Mouse (Mus musculus): ENCODE measurements around the gene Car11. TPM values are rescaled to one million over a fixed set of nuclear protein-coding genes. Genes with fewer than 3 reads are reported as not detected.

Car11 gene
- polyA plus RNA-seq, 1 experiment from 2014 or later = 5.1 TPM

DNA sequence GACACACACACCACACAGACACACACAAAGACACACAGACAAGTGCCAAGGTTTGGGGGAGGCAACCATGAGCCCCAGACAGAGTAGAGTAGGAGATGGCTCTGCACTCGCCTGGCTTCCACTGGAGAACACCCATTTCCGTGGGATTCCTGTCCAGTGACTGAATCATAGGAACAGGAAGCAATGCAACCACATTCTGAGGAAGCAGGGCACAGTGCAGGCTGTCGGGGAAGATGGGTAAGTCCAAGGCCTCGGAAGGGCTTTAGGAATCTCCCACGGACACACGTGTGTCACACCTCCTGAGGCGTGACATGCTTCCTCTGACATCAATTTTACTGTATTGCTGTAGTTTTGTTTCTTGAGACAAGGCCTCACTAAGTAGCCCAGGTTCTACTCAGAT, 48.5 kb downstream of the Car11 start:
- H3K4me3 ChIP-seq = no peak overlapping the region
- no peaks in the 10 kb centered on the region for H3K27me3 ChIP-seq
- no peak overlapping the region for H3K4me2 ChIP-seq
- no peak overlapping the region for H3K9ac ChIP-seq
- WGBS = 71% methylated on average over 7 of the region's 7 CpGs
- ATAC-seq (replicated peaks; ENCODE audit: insufficient number of reproducible peaks, insufficient read depth, low FRiP score, low read depth) = no peak
- H3K36me3 ChIP-seq = no peaks in the 10 kb centered on the region
- no peak overlapping the region for H3K27ac ChIP-seq
- H3K9me3 ChIP-seq (replicated peaks) = no peaks in the 10 kb centered on the region
- H3K4me1 ChIP-seq (replicated peaks) = peaks cover 17% of the 10 kb centered on the region

DNA sequence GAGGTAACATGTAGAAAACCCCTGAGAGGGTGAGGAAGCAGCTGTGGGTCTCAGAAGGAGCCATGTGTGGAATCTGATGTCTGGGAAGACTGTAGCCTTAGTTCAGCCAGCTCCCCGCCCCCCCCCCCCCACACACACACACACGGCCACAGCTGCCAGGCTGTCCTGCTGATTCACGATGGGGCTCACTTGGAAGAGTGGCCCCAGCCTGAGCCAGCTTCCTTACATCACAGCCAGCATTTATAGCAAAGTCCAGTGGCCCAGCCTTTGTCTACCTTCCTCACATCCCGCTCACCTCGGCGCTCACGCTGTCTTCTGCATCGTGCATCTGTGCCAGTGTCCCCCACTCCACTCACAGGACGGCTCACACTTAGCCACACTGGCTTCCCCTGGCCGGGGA, 49.8 kb downstream of the Car11 start:
- no peak overlapping the region for H3K4me2 ChIP-seq
- no peak overlapping the region for H3K4me3 ChIP-seq
- no peak overlapping the region for H3K27ac ChIP-seq
- H3K9me3 ChIP-seq (replicated peaks) = no peaks in the 10 kb centered on the region
- peaks cover 17% of the 10 kb centered on the region for H3K4me1 ChIP-seq (replicated peaks)
- 35% methylated on average over 10 of the region's 10 CpGs for WGBS
- ATAC-seq (replicated peaks; ENCODE audit: insufficient number of reproducible peaks, insufficient read depth, low FRiP score, low read depth) = no peak; the same call in 1 of the 2 replicates
- no peaks in the 10 kb centered on the region for H3K27me3 ChIP-seq
- H3K9ac ChIP-seq = no peak overlapping the region
- no peaks in the 10 kb centered on the region for H3K36me3 ChIP-seq

GRCm38 (mm10) chr7:45750162-45750561, 50.5 kb downstream of the Car11 start:
- Histone ChIP-seq H3K9ac (no peak overlapping the region), H3K36me3 (no peaks in the 10 kb centered on the region), H3K27me3 (no peaks in the 10 kb centered on the region), H3K4me3 (no peak overlapping the region), H3K9me3 (replicated peaks) (no peaks in the 10 kb centered on the region), H3K27ac (no peak overlapping the region), H3K4me1 (replicated peaks) (peaks cover 17% of the 10 kb centered on the region), H3K4me2 (no peak overlapping the region)
- no peak for ATAC-seq (replicated peaks; ENCODE audit: insufficient number of reproducible peaks, insufficient read depth, low FRiP score, low read depth)
- WGBS = 77% methylated on average over 9 of the region's 9 CpGs

Other genes with a start within 250 kb of the Car11 start
- 3,328 and 3,965 TPM in 2 replicates for gene Ftl1, start 240.0 kb upstream of the Car11 start, polyA plus RNA-seq (2015; fragmentation: Nextera tagmentation; extraction: Ambion mirVana)
- gene Bax, start 232.9 kb upstream of the Car11 start, polyA plus RNA-seq (2015; fragmentation: Nextera tagmentation; extraction: Ambion mirVana) = 107 and 112 TPM in 2 replicates
- gene Tulp2, start 218.0 kb upstream of the Car11 start, polyA plus RNA-seq (2015; fragmentation: Nextera tagmentation; extraction: Ambion mirVana) = 0.28 and 1.3 TPM in 2 replicates
- gene Gm45808, start 213.0 kb upstream of the Car11 start, polyA plus RNA-seq (2015; fragmentation: Nextera tagmentation; extraction: Ambion mirVana) = not detected in 2 replicates
- gene Dhdh, start 211.0 kb upstream of the Car11 start, polyA plus RNA-seq (2015; fragmentation: Nextera tagmentation; extraction: Ambion mirVana) = 4.0 and 4.1 TPM in 2 replicates
- gene Nucb1, start 189.4 kb upstream of the Car11 start, polyA plus RNA-seq (2015; fragmentation: Nextera tagmentation; extraction: Ambion mirVana) = 144 and 177 TPM in 2 replicates
- gene Ppp1r15a, start 173.6 kb upstream of the Car11 start, polyA plus RNA-seq (2015; fragmentation: Nextera tagmentation; extraction: Ambion mirVana) = 25.3 and 37.6 TPM in 2 replicates
- gene Plekha4, start 173.5 kb upstream of the Car11 start, polyA plus RNA-seq (2015; fragmentation: Nextera tagmentation; extraction: Ambion mirVana) = 1.0 and 2.6 TPM in 2 replicates
- gene Hsd17b14, start 144.9 kb upstream of the Car11 start, polyA plus RNA-seq (2015; fragmentation: Nextera tagmentation; extraction: Ambion mirVana) = 0.24 and 0.82 TPM in 2 replicates
- gene Bcat2, start 129.7 kb upstream of the Car11 start, polyA plus RNA-seq (2015; fragmentation: Nextera tagmentation; extraction: Ambion mirVana) = 79.4 and 84.5 TPM in 2 replicates
- gene Fgf21, start 84.4 kb upstream of the Car11 start, polyA plus RNA-seq (2015; fragmentation: Nextera tagmentation; extraction: Ambion mirVana) = 0.13 and 1.2 TPM in 2 replicates
- gene Fut1, start 82.6 kb upstream of the Car11 start, polyA plus RNA-seq (2015; fragmentation: Nextera tagmentation; extraction: Ambion mirVana) = 0.15 and 0.66 TPM in 2 replicates
- gene Izumo1, start 78.0 kb upstream of the Car11 start, polyA plus RNA-seq (2015; fragmentation: Nextera tagmentation; extraction: Ambion mirVana) = 0.33 and 0.35 TPM in 2 replicates
- gene Rasip1, start 72.4 kb upstream of the Car11 start, polyA plus RNA-seq (2015; fragmentation: Nextera tagmentation; extraction: Ambion mirVana) = 19.6 and 23.4 TPM in 2 replicates
- gene Mamstr, start 59.9 kb upstream of the Car11 start, polyA plus RNA-seq (2015; fragmentation: Nextera tagmentation; extraction: Ambion mirVana) = 7.3 and 7.4 TPM in 2 replicates
- 1.5 and 1.6 TPM in 2 replicates for gene Fut2, start 33.4 kb upstream of the Car11 start, polyA plus RNA-seq (2015; fragmentation: Nextera tagmentation; extraction: Ambion mirVana)
- 0.14 TPM in 1 of 2 replicates, not detected in the other for gene Ntn5, start 15.8 kb upstream of the Car11 start, polyA plus RNA-seq (2015; fragmentation: Nextera tagmentation; extraction: Ambion mirVana)
- 0.13 and 0.34 TPM in 2 replicates for gene Sec1, start 5.4 kb upstream of the Car11 start, polyA plus RNA-seq (2015; fragmentation: Nextera tagmentation; extraction: Ambion mirVana)
- gene Dbp, start 5.2 kb downstream of the Car11 start, polyA plus RNA-seq (2015; fragmentation: Nextera tagmentation; extraction: Ambion mirVana) = 3.0 and 4.3 TPM in 2 replicates
- 540 and 572 TPM in 2 replicates for gene Rpl18, start 15.6 kb downstream of the Car11 start, polyA plus RNA-seq (2015; fragmentation: Nextera tagmentation; extraction: Ambion mirVana)
- 13.7 and 21.0 TPM in 2 replicates for gene Sphk2, start 18.2 kb downstream of the Car11 start, polyA plus RNA-seq (2015; fragmentation: Nextera tagmentation; extraction: Ambion mirVana)
- gene Fam83e, start 21.4 kb downstream of the Car11 start, polyA plus RNA-seq (2015; fragmentation: Nextera tagmentation; extraction: Ambion mirVana) = 0.25 and 0.65 TPM in 2 replicates
- gene Spaca4, start 26.0 kb downstream of the Car11 start, polyA plus RNA-seq (2015; fragmentation: Nextera tagmentation; extraction: Ambion mirVana) = not detected in 2 replicates
- 0.53 TPM in 1 of 2 replicates, not detected in the other for gene Lmtk3, start 83.9 kb downstream of the Car11 start, polyA plus RNA-seq (2015; fragmentation: Nextera tagmentation; extraction: Ambion mirVana)
- 0.21 and 1.1 TPM in 2 replicates for gene Sult2b1, start 84.8 kb downstream of the Car11 start, polyA plus RNA-seq (2015; fragmentation: Nextera tagmentation; extraction: Ambion mirVana)
- 92.2 and 101 TPM in 2 replicates for gene Cyth2, start 114.7 kb downstream of the Car11 start, polyA plus RNA-seq (2015; fragmentation: Nextera tagmentation; extraction: Ambion mirVana)
- 0.37 and 0.44 TPM in 2 replicates for gene Kcnj14, start 124.9 kb downstream of the Car11 start, polyA plus RNA-seq (2015; fragmentation: Nextera tagmentation; extraction: Ambion mirVana)
- 29.1 and 38.8 TPM in 2 replicates for gene Grwd1, start 131.1 kb downstream of the Car11 start, polyA plus RNA-seq (2015; fragmentation: Nextera tagmentation; extraction: Ambion mirVana)
- 54.6 and 65.0 TPM in 2 replicates for gene Kdelr1, start 172.9 kb downstream of the Car11 start, polyA plus RNA-seq (2015; fragmentation: Nextera tagmentation; extraction: Ambion mirVana)
- gene Grin2d, start 178.5 kb downstream of the Car11 start, polyA plus RNA-seq (2015; fragmentation: Nextera tagmentation; extraction: Ambion mirVana) = 0.21 and 0.27 TPM in 2 replicates
- gene Syngr4, start 196.9 kb downstream of the Car11 start, polyA plus RNA-seq (2015; fragmentation: Nextera tagmentation; extraction: Ambion mirVana) = 0.65 and 0.76 TPM in 2 replicates
- gene Tmem143, start 197.1 kb downstream of the Car11 start, polyA plus RNA-seq (2015; fragmentation: Nextera tagmentation; extraction: Ambion mirVana) = 6.6 and 8.0 TPM in 2 replicates
- gene Emp3, start 221.6 kb downstream of the Car11 start, polyA plus RNA-seq (2015; fragmentation: Nextera tagmentation; extraction: Ambion mirVana) = 71.5 and 108 TPM in 2 replicates
- gene Ccdc114, start 224.2 kb downstream of the Car11 start, polyA plus RNA-seq (2015; fragmentation: Nextera tagmentation; extraction: Ambion mirVana) = 3.4 and 3.6 TPM in 2 replicates

Measured in heart, embryonic 15.5 days (tissue).